Comparison of ENCODE assay signal across 2 mouse cellular contexts in the genomic region with DNA sequence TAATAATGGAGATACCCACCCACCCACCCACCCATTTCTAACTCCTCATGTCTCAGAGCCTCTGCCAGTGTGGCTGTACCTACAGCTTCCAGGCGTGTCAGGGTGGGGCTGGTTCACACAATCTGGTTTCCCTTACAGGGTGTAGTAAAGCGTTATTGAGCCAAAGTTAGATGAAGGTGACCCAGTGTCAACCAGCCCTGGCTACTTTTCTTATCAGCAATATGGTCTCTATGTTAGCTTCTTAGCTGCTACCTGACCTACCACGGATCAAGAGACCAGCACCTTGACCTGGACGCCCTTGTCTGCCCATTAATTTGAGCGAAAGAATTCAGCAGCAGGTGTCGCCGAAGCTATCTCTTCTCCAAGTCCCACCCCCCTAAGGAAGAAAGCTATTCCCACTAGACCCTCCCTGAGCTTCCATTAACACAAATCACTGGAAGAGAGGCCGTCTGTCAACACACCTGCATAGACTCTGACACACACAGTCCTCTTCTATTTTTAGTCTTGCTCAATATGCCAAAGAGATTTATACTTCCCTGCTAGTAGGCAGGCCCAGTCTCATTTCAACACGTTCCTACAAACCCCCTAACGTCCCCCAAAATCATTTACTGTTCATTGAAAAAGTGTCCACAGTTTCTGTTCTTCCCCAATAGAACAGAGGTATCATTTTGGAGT.
TF ChIP-seq lines count a peak whose summit lies in the region.

No protein-coding gene starts in this region.

TF ChIP-seq in C2C12, 6 proteins besides CTCF, POLR2A, EP300 and RAD21 (continued from another document):
- TF ChIP-seq MAX (IDR thresholded peaks at IDR 0.05) (no peak), FOSL1 (IDR thresholded peaks at IDR 0.05; ENCODE audit: insufficient read depth, low read length, poor library complexity, severe bottlenecking) (no peak), CEBPB (IDR thresholded peaks at IDR 0.05; ENCODE audit: low read depth) (no peak)

TF ChIP-seq in MEL, 35 proteins besides CTCF, POLR2A, EP300 and RAD21 (continued from another document):
- TF ChIP-seq NRF1 (IDR thresholded peaks at IDR 0.05; ENCODE audit: insufficient read depth, low read depth, low read length, poor library complexity, severe bottlenecking) (no peak), USF2 (IDR thresholded peaks at IDR 0.05; ENCODE audit: borderline replicate concordance in 1 of 2, insufficient read depth in 1 of 2, low read depth in 1 of 2, low read length in 2 of 2) (no peak), BHLHE40 (IDR thresholded peaks at IDR 0.05; ENCODE audit: borderline replicate concordance, low read depth, low read length) (no peak), MYC (IDR thresholded peaks at IDR 0.05; ENCODE audit: low read depth, low read length) (no peak), GATA1 (IDR thresholded peaks at IDR 0.05; ENCODE audit: low read depth, low read length) (no peak), MEF2A (IDR thresholded peaks at IDR 0.05; ENCODE audit: extremely low read depth, insufficient replicate concordance, low read depth, low read length, poor library complexity, severe bottlenecking) (no peak), RCOR1 (IDR thresholded peaks at IDR 0.05; ENCODE audit: low read depth, low read length) (no peak), SIN3A (IDR thresholded peaks at IDR 0.05; ENCODE audit: low read length) (no peak), ELF1 (IDR thresholded peaks at IDR 0.05; ENCODE audit: low read depth, low read length) (no peak), TBP (IDR thresholded peaks at IDR 0.05; ENCODE audit: low read depth, low read length) (no peak), E2F4 (IDR thresholded peaks at IDR 0.05; ENCODE audit: borderline replicate concordance, low read depth, low read length) (no peak), GABPA (IDR thresholded peaks at IDR 0.05; ENCODE audit: low read depth, low read length) (no peak), NELFE (IDR thresholded peaks at IDR 0.05; ENCODE audit: low read depth, low read length) (no peak), KAT2A (conservative IDR thresholded peaks at IDR 0.05; ENCODE audit: low read depth, low read length) (no peak), MYB (IDR thresholded peaks at IDR 0.05; ENCODE audit: low read depth, low read length) (no peak)
